Mouse (Mus musculus): ENCODE results near the gene Tmem198. TPM values are rescaled to one million over a fixed set of nuclear protein-coding genes. Genes with fewer than 3 reads are reported as not detected.

Tmem198 gene
- polyA plus RNA-seq, 1 experiment, result 3.0 TPM

GRCm38 (mm10) chr1:75499441-75499840 is 20.1 kb downstream of the Tmem198 start:
- DNase-seq, result no peak
- Histone ChIP-seq H3K27ac (ENCODE audit: control insufficient read depth, insufficient read depth, low read length) (no peak overlapping the region), H3K36me3 (ENCODE audit: control insufficient read depth, insufficient read depth, low read length) (no peaks in the 10 kb centered on the region), H3K4me3 (ENCODE audit: control insufficient read depth, insufficient read depth, low read length) (no peak overlapping the region), H3K4me1 (replicated peaks; ENCODE audit: control insufficient read depth, insufficient read depth, low read length) (no peaks in the 10 kb centered on the region), H3K27me3 (ENCODE audit: control insufficient read depth, insufficient read depth, low read length) (no peaks in the 10 kb centered on the region)
- WGBS, result 82% methylated on average over 7 of the region's 7 CpGs
- TF ChIP-seq CTCF (IDR thresholded peaks at IDR 0.05; ENCODE audit: borderline replicate concordance, control insufficient read depth, extremely low read depth, insufficient read depth, low read length, poor library complexity) (no peak), POLR2A (IDR thresholded peaks at IDR 0.05; ENCODE audit: control insufficient read depth, extremely low read depth, insufficient read depth, low read length, poor library complexity) (no peak)

- peaks cover 10% of the 10 kb centered on the region for H3K4me1 ChIP-seq (replicated peaks; ENCODE audit: control insufficient read depth, insufficient read depth, low read length)
- H3K27me3 ChIP-seq (ENCODE audit: control insufficient read depth, insufficient read depth, low read length), result peaks cover 15% of the 10 kb centered on the region; the same call in 1 of the 2 replicates
- WGBS, result 94% methylated on average over 9 of the region's 9 CpGs
- no peak for DNase-seq
- H3K4me3 ChIP-seq (ENCODE audit: control insufficient read depth, insufficient read depth, low read length), result no peak overlapping the region
- H3K36me3 ChIP-seq (ENCODE audit: control insufficient read depth, insufficient read depth, low read length), result no peaks in the 10 kb centered on the region
- no peak overlapping the region for H3K27ac ChIP-seq (ENCODE audit: control insufficient read depth, insufficient read depth, low read length)
- TF ChIP-seq CTCF (IDR thresholded peaks at IDR 0.05; ENCODE audit: borderline replicate concordance, control insufficient read depth, extremely low read depth, insufficient read depth, low read length, poor library complexity), result no peak
- TF ChIP-seq POLR2A (IDR thresholded peaks at IDR 0.05; ENCODE audit: control insufficient read depth, extremely low read depth, insufficient read depth, low read length, poor library complexity), result no peak
These were observed 22.6 kb downstream of the Tmem198 start for GRCm38 (mm10) chr1:75501905-75502304.

- 95% methylated on average over 25 of the region's 25 CpGs for WGBS
- H3K27ac ChIP-seq (ENCODE audit: control insufficient read depth, insufficient read depth, low read length), result no peak overlapping the region
- H3K27me3 ChIP-seq (ENCODE audit: control insufficient read depth, insufficient read depth, low read length), result peaks cover 18% of the 10 kb centered on the region; the same call in 1 of the 2 replicates
- H3K4me1 ChIP-seq (replicated peaks; ENCODE audit: control insufficient read depth, insufficient read depth, low read length), result peaks cover 10% of the 10 kb centered on the region
- H3K4me3 ChIP-seq (ENCODE audit: control insufficient read depth, insufficient read depth, low read length), result no peak overlapping the region
- TF ChIP-seq POLR2A (IDR thresholded peaks at IDR 0.05; ENCODE audit: control insufficient read depth, extremely low read depth, insufficient read depth, low read length, poor library complexity) (no peak), CTCF (IDR thresholded peaks at IDR 0.05; ENCODE audit: borderline replicate concordance, control insufficient read depth, extremely low read depth, insufficient read depth, low read length, poor library complexity) (no peak)
- DNase-seq, result no peak
- H3K36me3 ChIP-seq (ENCODE audit: control insufficient read depth, insufficient read depth, low read length), result no peaks in the 10 kb centered on the region
These were observed 23.8 kb downstream of the Tmem198 start for GRCm38 (mm10) chr1:75502945-75503650.

GRCm38 (mm10) chr1:75503651-75503980 is 24.3 kb downstream of the Tmem198 start:
- 94% methylated on average over 23 of the region's 23 CpGs for WGBS
- Histone ChIP-seq H3K27ac (ENCODE audit: control insufficient read depth, insufficient read depth, low read length) (no peak overlapping the region), H3K4me3 (ENCODE audit: control insufficient read depth, insufficient read depth, low read length) (no peak overlapping the region), H3K4me1 (replicated peaks; ENCODE audit: control insufficient read depth, insufficient read depth, low read length) (peaks cover 10% of the 10 kb centered on the region), H3K36me3 (ENCODE audit: control insufficient read depth, insufficient read depth, low read length) (no peaks in the 10 kb centered on the region), H3K27me3 (ENCODE audit: control insufficient read depth, insufficient read depth, low read length) (peaks cover 18% of the 10 kb centered on the region; the same call in 1 of the 2 replicates)
- no peak for DNase-seq
- TF ChIP-seq CTCF (IDR thresholded peaks at IDR 0.05; ENCODE audit: borderline replicate concordance, control insufficient read depth, extremely low read depth, insufficient read depth, low read length, poor library complexity) (no peak), POLR2A (IDR thresholded peaks at IDR 0.05; ENCODE audit: control insufficient read depth, extremely low read depth, insufficient read depth, low read length, poor library complexity) (no peak)

DNA sequence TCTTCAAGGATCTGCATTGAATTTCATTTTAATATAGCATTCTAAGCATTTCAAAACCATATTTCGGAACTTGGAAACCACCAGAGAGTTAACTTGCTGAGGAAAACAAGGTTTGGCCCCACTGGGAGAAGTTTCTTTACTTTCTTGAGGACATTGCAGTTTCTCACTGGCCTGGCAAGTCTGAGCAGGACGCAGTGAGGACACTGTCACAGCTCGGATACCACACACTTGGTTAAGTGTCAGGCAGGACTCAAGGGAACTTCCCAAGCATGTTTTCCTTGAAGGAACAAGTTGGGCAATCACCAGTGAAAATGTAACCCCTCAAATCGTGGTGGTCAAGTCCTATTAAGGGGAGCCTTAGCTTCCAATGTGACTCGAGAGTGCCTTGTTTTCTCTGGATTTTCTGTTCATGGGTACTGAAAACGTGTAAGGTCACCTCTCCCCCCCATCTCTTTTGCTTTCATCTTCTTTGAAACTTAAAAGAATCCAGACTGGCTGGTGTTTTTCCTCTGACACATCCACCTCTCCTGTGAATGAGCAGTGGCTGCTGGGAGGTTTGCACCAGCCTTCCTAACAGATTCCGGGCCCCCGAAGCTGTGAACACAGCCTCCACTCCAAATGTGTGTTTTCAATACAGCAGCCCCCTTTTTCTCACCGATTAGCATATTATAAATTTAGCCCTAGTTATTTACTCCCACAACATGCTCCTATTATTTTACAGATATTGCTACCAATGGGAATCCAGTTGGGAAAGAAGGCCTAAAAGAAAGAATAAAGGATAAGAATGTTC is 25.1 kb downstream of the Tmem198 start:
- DNase-seq, result no peak
- WGBS, result 81% methylated on average over 9 of the region's 9 CpGs
- no peak for TF ChIP-seq CTCF (IDR thresholded peaks at IDR 0.05; ENCODE audit: borderline replicate concordance, control insufficient read depth, extremely low read depth, insufficient read depth, low read length, poor library complexity)
- no peak for TF ChIP-seq POLR2A (IDR thresholded peaks at IDR 0.05; ENCODE audit: control insufficient read depth, extremely low read depth, insufficient read depth, low read length, poor library complexity)
- Histone ChIP-seq H3K4me1 (replicated peaks; ENCODE audit: control insufficient read depth, insufficient read depth, low read length) (peaks cover 10% of the 10 kb centered on the region), H3K27ac (ENCODE audit: control insufficient read depth, insufficient read depth, low read length) (no peak overlapping the region), H3K27me3 (ENCODE audit: control insufficient read depth, insufficient read depth, low read length) (peaks cover 18% of the 10 kb centered on the region; the same call in 1 of the 2 replicates), H3K36me3 (ENCODE audit: control insufficient read depth, insufficient read depth, low read length) (no peaks in the 10 kb centered on the region), H3K4me3 (ENCODE audit: control insufficient read depth, insufficient read depth, low read length) (no peak overlapping the region)

DNA sequence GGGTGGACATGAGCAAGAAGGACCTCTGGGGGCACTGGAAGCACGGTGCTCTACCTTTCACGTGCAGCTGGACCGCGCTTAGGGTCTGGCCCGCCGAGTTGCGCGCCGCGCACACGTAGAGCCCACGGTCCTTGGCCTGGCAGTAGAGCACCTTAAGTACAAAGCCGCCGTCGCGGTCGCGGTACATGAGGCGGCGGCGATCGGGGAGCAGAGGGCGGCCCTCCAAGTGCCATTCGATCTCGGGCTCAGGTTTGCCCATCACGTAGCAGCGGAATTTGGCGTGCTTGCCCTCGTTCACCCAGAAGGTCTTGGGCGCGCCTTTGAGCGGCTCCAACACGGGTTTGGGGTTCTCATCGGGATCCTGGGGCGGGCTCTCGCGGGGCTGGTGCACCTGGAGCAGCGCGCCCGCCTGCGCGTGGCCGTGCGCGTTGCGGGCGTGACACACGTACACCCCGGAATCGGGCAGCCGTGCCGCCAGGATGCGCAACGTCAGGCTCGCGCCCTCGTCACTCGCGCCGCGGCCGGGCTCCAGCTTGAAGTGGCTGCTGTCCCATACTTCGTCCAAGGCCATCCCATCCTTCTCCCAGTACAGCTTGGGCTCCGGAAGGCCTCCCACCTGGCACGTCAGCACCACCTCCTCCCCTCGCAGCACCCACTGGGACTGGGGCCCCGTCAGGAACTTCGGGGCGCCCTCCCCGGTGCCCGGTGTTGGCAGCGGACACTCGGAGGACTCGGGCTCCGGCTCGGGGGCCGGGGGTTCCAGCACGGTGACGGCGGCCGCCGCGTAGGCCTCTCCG is 26.0 kb downstream of the Tmem198 start:
- 2% methylated on average over 84 of the region's 84 CpGs for WGBS
- TF ChIP-seq POLR2A (IDR thresholded peaks at IDR 0.05; ENCODE audit: control insufficient read depth, extremely low read depth, insufficient read depth, low read length, poor library complexity), result no peak
- TF ChIP-seq CTCF (IDR thresholded peaks at IDR 0.05; ENCODE audit: borderline replicate concordance, control insufficient read depth, extremely low read depth, insufficient read depth, low read length, poor library complexity), result no peak
- peaks cover 18% of the 10 kb centered on the region; the same call in 1 of the 2 replicates for H3K27me3 ChIP-seq (ENCODE audit: control insufficient read depth, insufficient read depth, low read length)
- H3K4me1 ChIP-seq (replicated peaks; ENCODE audit: control insufficient read depth, insufficient read depth, low read length), result peaks cover 10% of the 10 kb centered on the region
- no peaks in the 10 kb centered on the region for H3K36me3 ChIP-seq (ENCODE audit: control insufficient read depth, insufficient read depth, low read length)
- peak overlapping the region; percentile 41 for H3K4me3 ChIP-seq (ENCODE audit: control insufficient read depth, insufficient read depth, low read length)
- H3K27ac ChIP-seq (ENCODE audit: control insufficient read depth, insufficient read depth, low read length), result no peak overlapping the region
- peak; percentile 53 for DNase-seq

All from thymus, adult 2 months (tissue).